7 mouse cellular contexts compared by ENCODE assay signal in the genomic region with DNA sequence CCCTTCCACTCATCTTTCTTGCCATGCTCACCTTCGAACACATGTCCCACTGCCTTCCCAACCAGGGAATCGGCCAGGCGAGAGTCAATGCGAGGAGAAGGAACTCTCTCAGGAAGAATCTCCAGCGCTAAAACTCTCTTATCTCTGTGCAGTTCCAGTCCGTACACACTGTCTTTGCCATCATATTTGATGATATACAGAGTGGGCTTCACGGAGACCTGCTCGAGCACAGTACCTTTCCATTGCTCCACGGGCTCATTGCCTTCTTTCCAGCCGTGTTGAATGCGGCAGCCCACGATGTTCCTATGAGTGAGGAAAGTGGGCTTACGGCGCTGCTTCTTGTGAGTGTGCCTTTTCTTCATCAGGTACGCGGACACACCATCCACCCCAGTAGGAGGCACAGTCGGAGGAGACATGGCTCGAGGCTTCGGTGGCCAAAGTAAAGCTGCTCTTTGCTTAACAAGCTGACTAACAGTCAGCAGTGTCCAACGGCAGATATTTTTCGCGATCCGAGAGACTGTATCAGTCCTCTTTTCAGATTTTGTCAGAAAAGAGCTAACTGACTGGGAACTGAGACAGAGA. TPM values are rescaled to one million over a fixed set of nuclear protein-coding genes. Genes with fewer than 3 reads are reported as not detected.
DNase-seq lines count a peak whose midpoint lies in the region; ATAC-seq and TF ChIP-seq lines count a peak whose summit lies in the region.

No protein-coding gene starts in this region.

- H3K4me2 ChIP-seq in intestine, embryonic 14.5 days (ENCODE audit: low read length): peak overlapping the region; percentile 55

- no peaks in the 10 kb centered on the region for H3K36me3 ChIP-seq in forebrain, embryonic 10.5 days (replicated peaks)
- H3K36me3 ChIP-seq in intestine, embryonic 14.5 days (ENCODE audit: control insufficient read depth, insufficient read depth, low read length): no peaks in the 10 kb centered on the region

- ATAC-seq in intestine, embryonic 14.5 days (replicated peaks; ENCODE audit: low FRiP score, low TSS enrichment, low read depth): 0 out of 2 replicates have a peak, but pooled peaks have one; percentile 3
- peak; percentile 54 for ATAC-seq in megakaryocyte, adult 5-6 weeks (ENCODE audit: poor library complexity, severe bottlenecking)

- peak overlapping the region; percentile 50 for H3K9ac ChIP-seq in intestine, embryonic 14.5 days (ENCODE audit: low read length)

- no peak for TF ChIP-seq POLR2A in lung, adult 2 months (IDR thresholded peaks at IDR 0.05; ENCODE audit: borderline replicate concordance, extremely low read depth, low read depth, low read length)

- H3K27me3 ChIP-seq in forebrain, embryonic 10.5 days (ENCODE audit: poor library complexity, severe bottlenecking): peaks cover 26% of the 10 kb centered on the region
- H3K27me3 ChIP-seq in intestine, embryonic 14.5 days (replicated peaks; ENCODE audit: control insufficient read depth, insufficient read depth, low read length): no peaks in the 10 kb centered on the region

- 29% methylated on average over 23 of the region's 23 CpGs for WGBS in lung, adult 2 months
- 15% methylated on average over 23 of the region's 23 CpGs for WGBS in forebrain, embryonic 10.5 days
- WGBS in intestine, embryonic 14.5 days: 18% methylated on average over 23 of the region's 23 CpGs

- TF ChIP-seq CTCF in lung, adult 2 months (IDR thresholded peaks at IDR 0.05; ENCODE audit: insufficient read depth, low read length): no peak

- no peaks in the 10 kb centered on the region for H3K4me1 ChIP-seq in lung, adult 2 months (ENCODE audit: control insufficient read depth, insufficient read depth, low read length)
- H3K4me1 ChIP-seq in forebrain, embryonic 10.5 days: 0 out of 2 replicates have a peak, but pooled peaks cover 4% of the 10 kb centered on the region
- H3K4me1 ChIP-seq in intestine, embryonic 14.5 days (replicated peaks; ENCODE audit: control insufficient read depth, insufficient read depth, low read length): no peaks in the 10 kb centered on the region

- peak overlapping the region; percentile 97 for H3K4me3 ChIP-seq in lung, adult 2 months (replicated peaks; ENCODE audit: extremely low read depth, low read depth, low read length)
- H3K4me3 ChIP-seq in forebrain, embryonic 10.5 days: peak overlapping the region; percentile 58
- H3K4me3 ChIP-seq in intestine, embryonic 14.5 days (ENCODE audit: low read depth, low read length): peak overlapping the region; percentile 50

- H3K27ac ChIP-seq in forebrain, embryonic 10.5 days: peak overlapping the region; percentile 91
- peak overlapping the region; percentile 94 for H3K27ac ChIP-seq in intestine, embryonic 14.5 days (ENCODE audit: low read depth)

- H3K9me3 ChIP-seq in forebrain, embryonic 10.5 days: no peaks in the 10 kb centered on the region
- no peaks in the 10 kb centered on the region for H3K9me3 ChIP-seq in intestine, embryonic 14.5 days (ENCODE audit: control insufficient read depth, low read length)

- DNase-seq in lung, adult 2 months: no peak
- no peak for DNase-seq in lung, postnatal 14 days
- peak; percentile 6 for DNase-seq in NIH3T3 (ENCODE audit: low read depth)
- DNase-seq in forebrain, embryonic 10.5 days (ENCODE audit: extremely low spot score, low spot score): peak; percentile 16
- DNase-seq in intestine, embryonic 14.5 days (ENCODE audit: low spot score): no peak
- DNase-seq in T-cell, adult 2 months (ENCODE audit: low spot score): no peak

RNA-seq across cellular contexts. Expression of a gene that starts 0.6 kb away (rescaled TPM):
- 0.93 and 1.1 TPM in 2 replicates for polyA plus RNA-seq in lung, adult 2 months (2012; rRNA removed)
- 7.7 and 8.2 TPM in 2 replicates for polyA plus RNA-seq in forebrain, embryonic 10.5 days (2016; fragmentation: Nextera tagmentation; extraction: Ambion mirVana)
- 8.8 and 10.2 TPM in 2 replicates for polyA plus RNA-seq in intestine, embryonic 14.5 days (2014; fragmentation: Nextera tagmentation; extraction: Ambion mirVana)
- 0.07 and 0.52 TPM in 2 replicates for total RNA-seq in megakaryocyte, adult 5-6 weeks (2015)
- total RNA-seq in megakaryocyte, adult 5-6 weeks (2017): 0.20 and 0.62 TPM in 2 replicates

Comparison
In these comparisons a context has a peak if more than half of its experiments do, and no peak if none do; other contexts are left out.
1. DNase-seq: peak in NIH3T3 (single experiment) and forebrain, embryonic 10.5 days (single experiment); none in lung, adult 2 months (single experiment), lung, postnatal 14 days (single experiment), intestine, embryonic 14.5 days (single experiment) and T-cell, adult 2 months (single experiment).
2. Peak in every context shown above with its lines, with median percentiles within 50 percentile points of each other: H3K4me3 ChIP-seq.